Mouse (Mus musculus): ENCODE data around the gene Olfr734. TPM values are rescaled to one million over a fixed set of nuclear protein-coding genes. Genes with fewer than 3 reads are reported as not detected.

Gene Olfr734
- not detected for polyA plus RNA-seq (2017; shearing (Covaris generic))

DNA sequence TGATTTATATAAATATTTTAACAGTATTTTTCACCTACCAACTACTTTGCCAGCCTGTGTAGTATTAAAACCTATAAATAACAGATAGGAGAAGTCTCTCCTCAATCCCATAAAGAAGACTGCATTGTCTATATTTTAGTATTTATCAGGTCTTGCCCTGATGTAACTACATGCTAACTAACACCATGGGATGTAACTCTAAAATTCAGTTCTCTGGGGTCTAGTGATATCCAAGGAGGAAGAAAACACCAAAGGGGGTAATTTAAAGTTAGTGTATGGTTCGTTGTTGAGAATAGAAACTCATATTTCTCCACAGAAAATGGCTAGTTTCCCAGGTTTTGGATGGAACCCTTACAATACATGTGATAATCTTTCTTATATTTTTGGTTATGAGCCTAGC, at the start of gene Olfr734:
TSS of gene Olfr734 (minus strand) at position 101 of the 400 bp plus-strand sequence.

DNA sequence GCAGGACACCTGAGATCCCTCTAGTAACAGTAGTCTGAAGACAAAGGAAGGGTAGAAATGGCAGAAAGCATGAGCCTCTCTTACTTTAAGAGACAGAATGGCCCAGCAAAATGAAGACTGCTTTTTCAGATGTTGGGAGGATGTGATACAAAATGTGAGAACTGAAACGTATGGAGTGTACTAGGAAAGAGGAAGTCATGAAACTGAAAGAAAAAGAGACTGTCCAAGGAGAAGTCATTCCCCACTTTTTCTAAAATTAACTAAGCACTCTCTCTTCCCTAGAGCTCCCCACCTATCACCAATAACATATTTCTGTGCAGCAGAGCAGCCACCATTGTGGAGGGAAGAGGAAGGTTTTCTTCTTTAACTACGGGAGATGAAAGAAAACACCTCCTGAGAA, 31.0 kb upstream of the Olfr734 start, which contains the start of gene Tlr11:
TSS of gene Tlr11 (plus strand) at position 322 of the 400 bp plus-strand sequence.

DNA sequence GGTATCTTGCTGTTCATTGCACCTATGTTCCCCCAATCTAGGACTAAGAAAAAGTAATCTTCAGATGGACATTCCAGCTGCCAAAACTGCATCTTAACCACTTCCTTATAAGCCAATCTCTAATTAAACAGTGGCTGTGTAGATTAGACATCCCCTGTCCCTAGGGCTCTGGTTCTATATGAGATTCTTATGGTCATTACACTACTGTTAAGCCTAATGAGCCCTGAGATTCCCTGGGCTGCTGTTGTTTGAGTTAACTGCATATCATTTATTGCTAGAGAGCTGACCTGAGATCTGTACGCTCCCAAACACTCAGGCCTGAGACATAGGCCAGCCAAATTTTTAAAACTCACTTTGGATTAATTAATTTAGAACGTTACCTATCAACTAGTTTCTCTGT, 22.2 kb upstream of the Olfr734 start, which contains the start of gene Olfr735:
TSS of gene Olfr735 (minus strand) at position 77 of the 400 bp plus-strand sequence.

DNA sequence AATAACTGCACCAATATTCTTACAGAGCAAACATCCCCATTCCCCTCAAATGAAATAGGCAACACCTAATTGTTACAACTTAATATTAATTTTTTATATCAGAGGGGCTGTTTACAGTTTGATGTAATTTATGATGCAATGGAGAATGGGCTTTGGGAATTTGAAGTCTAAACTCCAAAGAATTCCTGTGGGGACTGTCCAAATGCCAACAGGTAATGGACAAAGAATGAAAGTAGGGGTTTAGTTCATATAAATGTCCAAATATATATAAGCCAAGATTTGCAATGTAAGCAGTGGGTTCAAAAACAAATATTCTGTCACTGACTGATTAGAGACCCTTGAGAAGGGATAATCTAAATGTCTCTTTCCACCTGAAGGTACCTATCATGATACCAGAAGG, 25.1 kb downstream of the Olfr734 start, which contains the start of gene Olfr733:
TSS of gene Olfr733 (minus strand) at position 101 of the 400 bp plus-strand sequence.

DNA sequence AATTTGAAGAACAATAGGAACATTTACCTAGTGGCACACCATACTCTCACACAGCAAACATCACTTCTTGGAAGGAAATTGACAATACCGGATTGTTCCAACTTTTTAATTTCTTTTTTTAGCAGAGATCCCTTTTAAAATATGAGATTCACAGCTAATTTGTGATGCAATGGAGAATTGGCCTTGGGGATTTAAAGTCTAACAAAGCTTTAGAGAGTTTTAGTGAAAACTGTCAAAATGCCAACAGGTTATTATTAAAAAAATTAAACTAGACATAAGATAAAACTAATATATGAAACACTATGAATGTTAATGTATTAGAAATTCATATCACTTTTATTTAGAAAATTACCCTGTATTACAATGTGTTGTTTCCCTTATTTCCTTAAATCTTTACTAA, 42.5 kb downstream of the Olfr734 start, which contains the start of gene Olfr732:
TSS of gene Olfr732 (minus strand) at position 101 of the 400 bp plus-strand sequence.

Other genes starting within 250 kb of the Olfr734 start
- not detected for gene Olfr726, start 235.8 kb downstream of the Olfr734 start, polyA plus RNA-seq (2017; shearing (Covaris generic))
- gene Olfr727, start 203.6 kb downstream of the Olfr734 start, polyA plus RNA-seq (2017; shearing (Covaris generic)) = not detected
- gene Olfr728, start 184.1 kb downstream of the Olfr734 start, polyA plus RNA-seq (2017; shearing (Covaris generic)) = not detected
- gene Olfr729, start 173.9 kb downstream of the Olfr734 start, polyA plus RNA-seq (2017; shearing (Covaris generic)) = not detected
- not detected for gene Olfr730, start 138.6 kb downstream of the Olfr734 start, polyA plus RNA-seq (2017; shearing (Covaris generic))
- gene Olfr731, start 84.9 kb downstream of the Olfr734 start, polyA plus RNA-seq (2017; shearing (Covaris generic)) = not detected
- 0.16 TPM for gene Olfr732, start 42.6 kb downstream of the Olfr734 start, polyA plus RNA-seq (2017; shearing (Covaris generic))
- not detected for gene Olfr733, start 25.2 kb downstream of the Olfr734 start, polyA plus RNA-seq (2017; shearing (Covaris generic))
- gene Olfr735, start 22.1 kb upstream of the Olfr734 start, polyA plus RNA-seq (2017; shearing (Covaris generic)) = not detected
- gene Tlr11, start 31.2 kb upstream of the Olfr734 start, polyA plus RNA-seq (2017; shearing (Covaris generic)) = not detected
- gene Olfr736, start 54.4 kb upstream of the Olfr734 start, polyA plus RNA-seq (2017; shearing (Covaris generic)) = not detected
- not detected for gene Olfr738, start 80.8 kb upstream of the Olfr734 start, polyA plus RNA-seq (2017; shearing (Covaris generic))
- gene Olfr739, start 91.9 kb upstream of the Olfr734 start, polyA plus RNA-seq (2017; shearing (Covaris generic)) = not detected
- gene Olfr740, start 118.8 kb upstream of the Olfr734 start, polyA plus RNA-seq (2017; shearing (Covaris generic)) = not detected
- not detected for gene Olfr741, start 146.0 kb upstream of the Olfr734 start, polyA plus RNA-seq (2017; shearing (Covaris generic))
- not detected for gene Olfr742, start 176.8 kb upstream of the Olfr734 start, polyA plus RNA-seq (2017; shearing (Covaris generic))
- gene Olfr743, start 195.1 kb upstream of the Olfr734 start, polyA plus RNA-seq (2017; shearing (Covaris generic)) = not detected

Data from effector memory CD4-positive, alpha-beta T cell, adult 5 months (primary cell).